Mouse (Mus musculus) midbrain, embryonic 14.5 days (tissue): Measurements from ENCODE around the gene Lrfn2. TPM values are rescaled to one million over a fixed set of nuclear protein-coding genes. Genes with fewer than 3 reads are reported as not detected.

Experiments
- ATAC-seq: fragments of 200-750 bp; cut with Nextera tagmentation; 2 replicates; pipeline ENCODE4 v1.8.0; 2017; ENCODE audit warnings: moderate number of reproducible peaks, moderate library complexity; ENCODE audit not compliant: low FRiP score, low TSS enrichment
- DNase-seq: peaks from one replicate; pipeline ENCODE4 v3.0.0-alpha.2; 2015
- H3K27ac ChIP-seq: fragments of 300-500 bp; sonication (generic); replicated peaks from 2 replicates; pipeline ENCODE4 v1.5.1; 2014; ENCODE audit warnings: mild to moderate bottlenecking, low read depth, low read length, moderate library complexity
- H3K27me3 ChIP-seq: fragments of 300-500 bp; sonication (generic); 2 replicates; pipeline ENCODE4 v1.6.1; 2014; ENCODE audit warnings: low read length, control low read depth, mixed read lengths; ENCODE audit not compliant: control insufficient read depth, insufficient read depth
- H3K36me3 ChIP-seq: fragments of 300-500 bp; sonication (generic); 2 replicates; pipeline ENCODE4 v1.6.1; 2014; ENCODE audit warnings: low read length, control low read depth; ENCODE audit not compliant: control insufficient read depth, insufficient read depth
- H3K4me1 ChIP-seq: fragments of 300-500 bp; sonication (generic); 2 replicates; pipeline ENCODE4 v1.6.1; 2014; ENCODE audit warnings: mild to moderate bottlenecking, antibody characterized with exemption, low read length, control low read depth; ENCODE audit not compliant: control insufficient read depth, insufficient read depth
- H3K4me2 ChIP-seq: fragments of 300-500 bp; sonication (generic); 2 replicates; pipeline ENCODE4 v1.6.1; 2014; ENCODE audit warnings: mild to moderate bottlenecking, low read length, moderate library complexity
- H3K4me3 ChIP-seq: fragments of 300-500 bp; sonication (generic); replicated peaks from 2 replicates; pipeline ENCODE4 v1.5.1; 2014; ENCODE audit warnings: low read depth, low read length
- H3K9ac ChIP-seq: fragments of 300-500 bp; sonication (generic); replicated peaks from 2 replicates; pipeline ENCODE4 v1.6.1; 2014; ENCODE audit warnings: mild to moderate bottlenecking, low read length, moderate library complexity
- H3K9me3 ChIP-seq: fragments of 300-500 bp; sonication (generic); 2 replicates; pipeline ENCODE4 v1.6.1; 2016; ENCODE audit warnings: low read length, control low read depth, mixed read lengths; ENCODE audit not compliant: control insufficient read depth
- WGBS: fragments of 180-500 bp; shearing (Covaris S2); extraction: QIAGEN DNeasy Blood & Tissue Kit; methylation state at CpG from one replicate; pipeline ENCODE4 v1.1.7; 2014; 5-methylcytosine and 5-hydroxymethylcytosine counted together
- polyA plus RNA-seq: library from polyadenylated mRNA; unstranded; fragments of >200 nt; fragmentation: Nextera tagmentation; extraction: Ambion mirVana; gene quantifications from 2 replicates; pipeline ENCODE4 v1.2.1, GENCODE M21; 2014

The Lrfn2 gene
- polyA plus RNA-seq, 1 experiment from 2014 or later, result 5.3 TPM

DNA sequence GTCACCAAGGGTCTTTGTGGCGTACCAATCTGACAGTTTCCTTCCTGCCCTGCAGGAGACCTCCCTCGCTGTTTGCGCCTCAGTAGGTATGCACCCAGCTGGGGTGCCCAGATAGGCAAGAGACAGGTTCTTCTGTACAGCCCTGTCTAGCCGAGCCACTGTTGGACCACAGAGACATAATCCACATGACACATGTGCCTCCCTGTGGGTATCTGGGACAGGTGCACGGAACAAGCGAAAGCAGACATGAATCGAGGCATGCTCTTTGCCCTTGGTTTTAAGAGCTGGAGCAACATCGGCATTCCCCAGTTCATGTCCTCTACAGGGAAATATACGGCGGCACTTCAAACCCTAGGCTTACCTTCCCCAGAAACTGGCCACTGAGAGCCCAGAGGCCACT lies 1.2 kb upstream of the Lrfn2 start:
- Histone ChIP-seq H3K9me3 (no peaks in the 10 kb centered on the region), H3K36me3 (no peaks in the 10 kb centered on the region), H3K27me3 (peaks cover 23% of the 10 kb centered on the region), H3K9ac (no peak overlapping the region), H3K4me2 (peak overlapping the region; percentile 64), H3K4me1 (peaks cover 15% of the 10 kb centered on the region), H3K4me3 (no peak overlapping the region), H3K27ac (no peak overlapping the region)
- DNase-seq (peak; percentile 46), ATAC-seq (no peak)
- WGBS, result 62% methylated on average over 10 of the region's 10 CpGs

DNA sequence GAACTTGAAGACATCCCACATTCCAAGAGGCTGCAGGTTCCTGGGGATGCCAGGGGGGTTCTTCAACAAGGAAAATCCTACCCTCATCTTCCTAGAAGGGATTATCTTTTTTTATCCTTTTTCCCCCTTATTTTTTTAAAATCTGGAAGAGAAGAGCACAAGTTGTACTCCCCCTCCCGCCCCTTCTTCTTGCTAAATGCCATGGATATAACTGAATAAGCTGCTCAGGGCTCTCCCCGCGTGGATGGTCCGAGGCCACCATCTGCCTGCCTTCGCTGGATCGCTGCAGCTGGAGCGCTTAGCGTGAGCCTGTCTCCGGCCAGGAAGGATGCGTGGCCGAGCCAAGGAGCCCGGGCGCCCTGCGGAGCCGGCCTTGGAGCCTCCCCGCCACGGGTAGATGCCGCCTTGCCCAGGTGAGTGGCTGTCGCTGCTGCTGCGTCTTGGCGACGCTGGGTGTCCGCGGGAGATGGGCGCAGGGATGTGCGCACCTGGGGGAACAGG lies 277 bp downstream of the Lrfn2 start:
- Histone ChIP-seq H3K27me3 (peaks cover 23% of the 10 kb centered on the region), H3K4me3 (peak overlapping the region; percentile 52), H3K9me3 (no peaks in the 10 kb centered on the region), H3K27ac (peak overlapping the region; percentile 78; the same call in 1 of the 2 replicates), H3K4me2 (peak overlapping the region; percentile 64), H3K9ac (peak overlapping the region; percentile 76), H3K4me1 (peaks cover 15% of the 10 kb centered on the region), H3K36me3 (no peaks in the 10 kb centered on the region)
- under 1% methylated on average over 26 of the region's 26 CpGs for WGBS
- ATAC-seq (no peak), DNase-seq (peak; percentile 75)

DNA sequence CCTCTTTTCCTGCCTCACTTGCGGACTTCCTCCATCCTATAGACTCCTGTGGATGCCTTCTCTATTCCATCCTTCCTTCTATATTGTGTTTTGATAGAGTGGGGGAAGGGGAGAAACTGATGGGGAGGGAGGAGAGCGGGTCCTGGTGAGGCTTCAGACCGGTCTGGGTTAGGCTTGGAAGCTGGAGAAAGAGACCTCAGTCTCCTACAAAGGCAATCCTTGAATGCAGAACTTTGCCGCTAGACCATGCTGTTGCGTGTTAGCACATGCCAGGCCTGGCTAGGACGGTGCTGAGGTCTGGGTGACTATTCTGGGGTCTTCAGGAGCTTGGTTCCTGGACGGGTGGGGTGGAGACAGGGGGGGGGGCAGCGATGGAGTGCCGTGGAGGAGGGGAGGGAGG lies 737 bp downstream of the Lrfn2 start:
- 0 out of 2 replicates have a peak overlapping the region, but pooled peaks have one; percentile 62 for H3K27ac ChIP-seq
- H3K4me1 ChIP-seq, result peaks cover 15% of the 10 kb centered on the region
- DNase-seq, result peak; percentile 51
- WGBS, result 5% methylated on average over 8 of the region's 9 CpGs
- H3K4me2 ChIP-seq, result peak overlapping the region; percentile 64
- H3K9ac ChIP-seq, result peak overlapping the region; percentile 76
- no peak for ATAC-seq
- peak overlapping the region; percentile 52 for H3K4me3 ChIP-seq
- no peaks in the 10 kb centered on the region for H3K9me3 ChIP-seq
- peaks cover 23% of the 10 kb centered on the region for H3K27me3 ChIP-seq
- no peaks in the 10 kb centered on the region for H3K36me3 ChIP-seq

GRCm38 (mm10) chr17:48935201-48935600 lies 3.0 kb downstream of the Lrfn2 start:
- H3K4me3 ChIP-seq, result no peak overlapping the region
- no peak for ATAC-seq

GRCm38 (mm10) chr17:48936445-48937141 lies 4.4 kb downstream of the Lrfn2 start:
- Histone ChIP-seq H3K4me2 (no peak overlapping the region), H3K4me3 (no peak overlapping the region), H3K4me1 (peaks cover 9% of the 10 kb centered on the region), H3K9me3 (no peaks in the 10 kb centered on the region), H3K27ac (no peak overlapping the region), H3K27me3 (peaks cover 15% of the 10 kb centered on the region), H3K36me3 (no peaks in the 10 kb centered on the region), H3K9ac (no peak overlapping the region)
- WGBS, result 49% methylated on average over 5 of the region's 5 CpGs
- ATAC-seq, result no peak
- DNase-seq, result peak; percentile 36

More at GRCm38 (mm10) chr17:48935201-48935600, 3.0 kb downstream of the Lrfn2 start:
- H3K9me3 ChIP-seq, result no peaks in the 10 kb centered on the region
- 89% methylated on average over 8 of the region's 8 CpGs for WGBS
- H3K4me1 ChIP-seq, result peaks cover 15% of the 10 kb centered on the region
- no peaks in the 10 kb centered on the region for H3K36me3 ChIP-seq
- no peak overlapping the region for H3K9ac ChIP-seq
- H3K4me2 ChIP-seq, result peak overlapping the region; percentile 64
- DNase-seq, result no peak
- H3K27ac ChIP-seq, result no peak overlapping the region
- H3K27me3 ChIP-seq, result peaks cover 19% of the 10 kb centered on the region

DNA sequence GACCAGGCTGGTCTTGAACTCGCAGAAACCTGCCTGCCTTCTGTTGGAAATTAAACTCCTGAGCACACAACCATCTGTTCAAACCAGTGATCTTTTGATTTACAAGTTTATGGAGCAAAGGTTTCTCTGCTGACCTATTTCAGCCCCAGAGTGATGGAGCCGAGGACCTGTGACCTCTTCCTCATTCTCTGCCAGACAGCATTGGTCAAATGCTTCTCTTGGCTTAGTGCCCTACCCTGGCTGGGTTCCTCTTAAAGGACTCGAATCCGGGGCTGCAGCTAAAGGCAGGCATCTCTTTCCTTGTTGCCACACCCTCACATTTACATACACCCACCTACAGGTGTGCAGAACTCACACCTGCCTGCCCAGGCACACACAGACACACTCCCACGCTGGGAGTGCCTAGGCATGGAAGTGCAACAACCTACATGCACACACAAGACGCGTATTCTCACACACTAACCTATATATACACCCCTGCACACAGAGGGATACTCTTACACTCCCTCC lies 6.6 kb downstream of the Lrfn2 start:
- Histone ChIP-seq H3K27me3 (peaks cover 8% of the 10 kb centered on the region), H3K36me3 (no peaks in the 10 kb centered on the region), H3K9me3 (no peaks in the 10 kb centered on the region), H3K27ac (no peak overlapping the region), H3K4me3 (no peak overlapping the region), H3K9ac (no peak overlapping the region), H3K4me1 (peaks cover 7% of the 10 kb centered on the region), H3K4me2 (no peak overlapping the region)
- DNase-seq (no peak), ATAC-seq (no peak)
- WGBS, result 81% methylated on average over 7 of the region's 7 CpGs

DNA sequence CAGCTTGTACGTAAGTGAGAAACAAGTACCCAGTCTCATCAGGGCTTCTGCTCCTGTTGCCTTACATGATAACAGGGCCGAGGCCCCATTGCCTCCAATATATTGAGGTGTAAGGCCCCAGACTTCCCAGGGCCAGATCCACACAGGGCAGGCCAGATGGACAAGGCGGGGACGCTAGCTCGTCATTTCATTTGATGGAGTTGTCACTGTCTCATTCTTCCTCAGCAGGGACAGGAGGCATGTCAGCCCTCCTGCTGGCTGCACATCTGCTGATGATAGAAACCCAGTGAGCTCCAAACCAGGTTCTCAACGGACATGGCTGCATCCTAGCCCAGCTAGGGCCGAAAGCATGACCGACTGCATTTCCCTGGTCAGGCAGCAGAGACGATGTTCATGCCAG lies 14.1 kb downstream of the Lrfn2 start:
- Histone ChIP-seq H3K27ac (no peak overlapping the region), H3K4me2 (no peak overlapping the region), H3K9me3 (no peaks in the 10 kb centered on the region), H3K27me3 (no peaks in the 10 kb centered on the region), H3K4me3 (no peak overlapping the region), H3K9ac (no peak overlapping the region), H3K4me1 (0 out of 2 replicates have a peak, but pooled peaks cover 2% of the 10 kb centered on the region), H3K36me3 (no peaks in the 10 kb centered on the region)
- ATAC-seq, result no peak
- 70% methylated on average over 9 of the region's 9 CpGs for WGBS
- DNase-seq, result no peak

DNA sequence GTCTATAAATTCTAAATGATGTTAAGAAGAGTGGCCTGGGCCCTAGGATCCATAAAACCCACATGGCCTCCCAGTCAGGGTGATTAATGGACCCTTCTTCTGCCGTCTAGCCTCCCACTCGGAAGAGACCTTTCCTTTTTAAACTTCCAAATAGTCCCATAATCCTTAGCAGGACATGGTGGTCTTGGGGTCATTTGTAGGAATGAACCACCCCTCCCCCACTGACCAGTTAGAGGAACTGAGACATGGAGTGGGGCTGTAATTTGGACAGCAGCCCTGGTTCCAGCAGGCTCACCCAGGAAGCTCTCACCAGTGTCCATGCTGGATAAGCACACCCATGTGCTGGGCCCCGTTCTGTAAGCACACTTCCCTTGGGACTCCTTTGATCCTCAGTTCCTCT lies 14.6 kb downstream of the Lrfn2 start:
- no peaks in the 10 kb centered on the region for H3K9me3 ChIP-seq
- no peak for DNase-seq

DNA sequence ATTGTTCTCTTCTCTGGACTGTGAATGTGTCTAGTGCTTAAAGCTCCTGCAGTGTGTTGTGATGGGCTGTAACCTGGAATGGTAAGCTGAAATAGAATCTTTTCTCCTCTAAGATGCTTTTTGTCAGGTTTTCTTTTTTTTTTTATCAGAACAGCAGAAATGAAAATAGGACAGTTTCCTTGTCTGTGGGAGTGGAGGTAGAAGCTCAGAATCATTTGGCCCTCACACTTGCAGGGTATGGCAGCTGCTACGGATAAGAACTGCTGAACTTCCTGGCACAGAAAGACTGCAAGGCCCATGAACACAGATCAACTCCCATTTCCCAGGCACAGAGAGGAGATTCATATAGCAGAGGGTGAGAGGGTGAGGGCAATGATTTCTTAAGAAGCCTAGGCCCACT lies 19.1 kb downstream of the Lrfn2 start:
- ATAC-seq (no peak), DNase-seq (no peak)
- H3K9me3 ChIP-seq, result no peaks in the 10 kb centered on the region
- H3K4me1 ChIP-seq, result 0 out of 2 replicates have a peak, but pooled peaks cover 1% of the 10 kb centered on the region
- H3K9ac ChIP-seq, result no peak overlapping the region
- 97% methylated on average over 1 of the region's 1 CpGs for WGBS
- H3K4me2 ChIP-seq, result no peak overlapping the region
- no peaks in the 10 kb centered on the region for H3K36me3 ChIP-seq
- H3K27ac ChIP-seq, result no peak overlapping the region
- H3K27me3 ChIP-seq, result no peaks in the 10 kb centered on the region
- no peak overlapping the region for H3K4me3 ChIP-seq

More for the DNA sequence above, 14.6 kb downstream of the Lrfn2 start:
- ATAC-seq, result no peak
- Histone ChIP-seq H3K4me3 (no peak overlapping the region), H3K36me3 (no peaks in the 10 kb centered on the region), H3K27me3 (no peaks in the 10 kb centered on the region), H3K4me2 (no peak overlapping the region), H3K27ac (no peak overlapping the region), H3K4me1 (0 out of 2 replicates have a peak, but pooled peaks cover 2% of the 10 kb centered on the region), H3K9ac (no peak overlapping the region)
- 63% methylated on average over 3 of the region's 3 CpGs for WGBS
